Mouse (Mus musculus) mouse embryonic stem cell (cell line): Measurements from ENCODE around the gene Gm45337.
"Not testable (repeated sequence)": the region's sequence is repeated elsewhere in the genome, so short reads cannot be mapped to it uniquely, and the experiment has no call there.

Source experiments
- in situ Hi-C, 2 experiments: fragments of 300-500 bp; cut with MboI; formaldehyde crosslinking; loops; 1 replicate in 1 of 2; 3 replicates in 1 of 2; pipeline ENCODE4 v1.14.3; 2019 to 2020; ENCODE audit warnings: low sequenced_read_pairs in 2 of 2, low pct_unique_long_range_greater_than_20kb in 1 of 2, mixed read lengths in 1 of 2; ENCODE audit not compliant: unreplicated experiment in 1 of 2

Gene Gm45337

GRCm38 (mm10) chr7:142128843-142129242 is 15.6 kb downstream of the Gm45337 start:
- in situ Hi-C loops = no loop called here

DNA sequence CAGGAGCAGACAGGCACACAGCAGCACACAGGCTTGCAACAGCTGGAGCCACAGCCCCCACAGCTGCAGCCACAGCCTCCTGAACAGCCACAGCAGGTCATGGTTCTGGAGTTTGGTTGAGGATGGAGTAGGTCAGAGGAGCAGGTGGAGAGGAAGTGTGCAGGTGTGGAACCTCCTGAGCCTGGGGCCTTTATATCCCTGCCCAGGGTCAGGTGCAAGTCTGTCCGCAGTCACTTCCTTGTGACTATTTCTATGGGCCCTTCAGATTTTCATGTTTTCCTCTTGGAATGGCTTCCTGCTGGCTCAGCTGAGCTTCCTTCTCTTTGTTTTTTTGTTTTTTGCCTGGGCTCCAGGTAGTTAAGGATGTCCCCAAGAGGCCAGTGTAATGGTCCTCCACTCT is 23.8 kb downstream of the Gm45337 start, which contains the start of gene Gm45618:
TSS of gene Gm45618 (minus strand) at position 101 of the 400 bp plus-strand sequence.
- in situ Hi-C loops = not testable (repeated sequence)

DNA sequence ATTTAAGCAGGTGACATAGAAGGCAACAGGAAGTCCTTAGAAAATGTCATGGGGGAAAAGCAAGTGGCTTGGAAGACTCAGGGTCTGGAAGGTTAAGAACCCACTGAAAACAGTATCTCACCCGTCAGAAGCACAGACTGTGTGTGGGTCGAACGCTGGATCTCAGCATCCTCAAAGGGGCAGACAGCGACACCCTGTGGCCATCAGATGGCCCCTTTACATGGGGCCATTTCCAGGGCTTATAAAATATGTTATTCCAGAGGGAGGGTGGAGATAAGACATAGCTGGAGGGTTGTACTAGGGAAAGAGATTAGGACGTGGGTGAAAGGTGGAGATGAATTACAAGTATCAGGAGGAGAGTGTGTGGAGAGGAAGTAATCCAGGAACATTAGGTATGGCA is 24.8 kb downstream of the Gm45337 start:
- in situ Hi-C loops = no loop called here

GRCm38 (mm10) chr7:142104747-142105146 is 39.7 kb downstream of the Gm45337 start:
- in situ Hi-C loops = no loop called here

DNA sequence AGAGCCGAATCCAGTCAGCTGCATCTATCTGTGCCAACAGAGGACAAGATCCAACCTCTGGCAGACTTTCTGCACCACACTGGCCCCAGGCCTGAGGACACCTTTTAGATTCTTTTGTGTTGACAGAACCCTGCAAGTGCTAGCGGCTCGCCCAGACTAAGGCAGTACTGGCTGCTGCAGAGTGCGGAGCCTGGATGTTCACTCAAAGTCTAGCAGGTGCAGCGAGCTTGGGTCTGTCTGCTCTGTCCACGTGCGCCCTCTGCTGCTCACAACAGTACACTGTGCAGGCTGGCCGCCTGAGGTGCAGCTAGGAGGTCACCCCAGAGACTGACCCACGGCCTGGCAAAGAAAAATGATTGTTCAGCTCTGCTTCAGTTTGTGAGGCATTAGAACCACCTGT is 46.6 kb downstream of the Gm45337 start:
- in situ Hi-C loops = no loop called here

DNA sequence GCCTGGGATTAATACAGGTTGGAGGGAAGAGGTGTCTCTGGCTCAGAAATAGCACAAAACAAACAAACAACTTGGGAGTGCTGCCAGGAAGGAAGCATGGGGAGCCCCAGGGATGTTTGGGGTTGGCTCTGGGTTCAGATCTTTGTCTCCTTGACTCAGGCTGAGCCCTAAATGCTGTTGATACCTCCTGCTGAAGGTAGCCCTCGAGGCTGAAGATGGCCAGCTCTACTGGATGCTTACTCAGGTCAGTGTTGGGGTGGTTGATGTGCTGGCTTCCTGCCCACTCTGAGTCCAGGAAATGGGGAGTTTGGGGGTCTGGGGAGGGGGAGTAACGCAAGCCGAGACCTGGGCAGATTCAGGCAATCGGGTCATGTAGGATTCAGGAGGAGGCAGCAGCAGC is 47.7 kb downstream of the Gm45337 start:
- in situ Hi-C loops = no loop called here

GRCm38 (mm10) chr7:142095183-142095931 is 49.0 kb downstream of the Gm45337 start, which contains the start of gene Dusp8:
Gene Dusp8, minus strand, starts transcription at chr7:142095843.
- in situ Hi-C loops = no loop called here

DNA sequence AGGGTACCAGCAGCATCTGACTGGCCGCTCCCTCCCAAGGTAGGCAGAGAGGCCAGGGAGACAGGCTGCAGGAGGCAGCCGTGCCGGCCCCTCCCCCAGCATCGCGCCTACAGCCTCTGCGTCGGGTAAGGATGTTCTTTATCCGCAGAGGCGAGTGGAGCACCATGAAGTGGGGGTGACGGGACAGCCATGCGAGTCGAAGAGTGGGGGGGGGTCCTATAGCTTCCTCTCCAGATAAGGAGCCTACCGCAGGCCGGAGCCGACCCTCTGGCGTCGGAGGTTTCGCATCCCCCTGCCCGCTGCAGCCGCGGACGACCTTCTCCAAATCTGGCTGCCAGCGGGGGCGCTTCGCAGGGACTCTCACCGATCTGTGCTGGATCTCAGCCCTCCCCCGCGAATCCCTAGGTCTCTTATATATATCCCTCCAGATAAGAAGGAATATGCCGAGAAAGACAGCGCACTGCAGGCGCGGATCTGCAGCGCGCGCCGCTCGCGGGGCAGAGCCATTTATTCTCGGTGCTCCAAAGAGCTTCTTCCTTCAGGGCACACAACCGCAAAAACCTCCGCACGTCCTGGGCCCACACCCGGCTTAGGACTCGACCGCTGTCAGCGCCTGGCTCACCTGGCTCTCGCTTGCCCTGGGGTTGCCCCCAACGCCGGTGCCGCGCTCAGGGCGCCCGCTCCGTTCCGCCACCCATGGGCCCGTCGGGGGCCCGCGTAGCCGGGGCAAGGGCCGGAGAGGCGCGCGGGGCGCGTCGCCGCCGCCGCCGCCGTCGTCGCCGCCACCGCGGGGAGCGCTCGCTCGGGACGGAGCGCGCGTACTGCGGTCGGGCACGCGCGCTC is 49.9 kb downstream of the Gm45337 start:
- in situ Hi-C loops = no loop called here

DNA sequence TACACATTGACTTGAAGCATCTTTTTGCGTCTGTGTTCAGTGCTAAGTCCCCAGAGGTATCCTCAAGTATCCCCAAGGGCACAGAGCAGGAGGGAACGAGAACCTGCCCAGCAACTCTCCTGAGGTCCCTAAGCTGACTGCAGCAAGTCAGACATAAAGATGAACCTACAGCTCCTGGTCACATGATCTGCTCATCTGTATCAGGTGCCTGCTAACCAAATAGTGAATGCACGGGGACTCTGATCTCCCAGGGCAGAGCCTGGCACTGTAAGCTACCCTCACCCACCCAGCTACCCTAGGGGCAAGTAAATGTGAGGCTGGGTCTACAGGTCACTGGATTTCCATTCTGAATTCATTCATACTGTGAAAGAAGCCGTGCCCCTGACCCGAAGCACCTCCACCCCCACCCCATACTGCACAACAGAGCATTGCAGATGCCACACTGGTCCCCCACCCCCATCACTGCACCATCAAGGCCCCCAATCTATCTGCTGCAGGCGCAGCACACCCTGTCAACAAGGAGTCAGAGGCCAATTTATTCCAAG is 50.6 kb downstream of the Gm45337 start:
- in situ Hi-C loops = no loop called here
